Mouse (Mus musculus): Measurements from ENCODE around the gene Prkd1. TPM values are rescaled to one million over a fixed set of nuclear protein-coding genes. Genes with fewer than 3 reads are reported as not detected.
"Not testable (repeated sequence)": the region's sequence is repeated elsewhere in the genome, so short reads cannot be mapped to it uniquely, and the experiment has no call there.

Gene Prkd1
- polyA plus RNA-seq (2012; rRNA removed) = 6.3 and 6.8 TPM in 2 replicates

GRCm38 (mm10) chr12:50648671-50649541 lies at the start of gene Prkd1:
Gene Prkd1 (minus strand): TSS chr12:50649098.
- peak; percentile 72 for DNase-seq
- TF ChIP-seq CTCF (IDR thresholded peaks at IDR 0.05; ENCODE audit: insufficient read depth, low read length) = no peak
- no peak for TF ChIP-seq POLR2A (IDR thresholded peaks at IDR 0.05; ENCODE audit: borderline replicate concordance, extremely low read depth, low read depth, low read length)
- 1% methylated on average over 110 of the region's 114 CpGs for WGBS
- Histone ChIP-seq H3K4me3 (replicated peaks; ENCODE audit: extremely low read depth, low read depth, low read length) (peak within 1 kb of the TSS; percentile 65), H3K4me1 (ENCODE audit: control insufficient read depth, insufficient read depth, low read length) (peaks cover 2% of the 10 kb centered on the region; the same call in 1 of the 2 replicates)

- no peak overlapping the region for H3K4me3 ChIP-seq (replicated peaks; ENCODE audit: extremely low read depth, low read depth, low read length)
- DNase-seq = no peak
- 4% methylated on average over 3 of the region's 3 CpGs for WGBS
- H3K4me1 ChIP-seq (ENCODE audit: control insufficient read depth, insufficient read depth, low read length) = no peaks in the 10 kb centered on the region
- TF ChIP-seq POLR2A (IDR thresholded peaks at IDR 0.05; ENCODE audit: borderline replicate concordance, extremely low read depth, low read depth, low read length) (no peak), CTCF (IDR thresholded peaks at IDR 0.05; ENCODE audit: insufficient read depth, low read length) (0 out of 2 replicates have a peak, but pooled peaks have one; percentile 18)
Measured at GRCm38 (mm10) chr12:50697492-50697891, 48.6 kb upstream of the Prkd1 start.

GRCm38 (mm10) chr12:50648176-50648670 lies 675 bp downstream of the Prkd1 start:
- TF ChIP-seq POLR2A (IDR thresholded peaks at IDR 0.05; ENCODE audit: borderline replicate concordance, extremely low read depth, low read depth, low read length) = no peak
- TF ChIP-seq CTCF (IDR thresholded peaks at IDR 0.05; ENCODE audit: insufficient read depth, low read length) = no peak

GRCm38 (mm10) chr12:50646857-50647256 lies 2.0 kb downstream of the Prkd1 start:
- TF ChIP-seq POLR2A (IDR thresholded peaks at IDR 0.05; ENCODE audit: borderline replicate concordance, extremely low read depth, low read depth, low read length) (no peak), CTCF (IDR thresholded peaks at IDR 0.05; ENCODE audit: insufficient read depth, low read length) (no peak)
- WGBS = 88% methylated on average over 4 of the region's 4 CpGs
- no peak for DNase-seq
- no peak overlapping the region for H3K4me3 ChIP-seq (replicated peaks; ENCODE audit: extremely low read depth, low read depth, low read length)
- peaks cover 2% of the 10 kb centered on the region; the same call in 1 of the 2 replicates for H3K4me1 ChIP-seq (ENCODE audit: control insufficient read depth, insufficient read depth, low read length)

More at GRCm38 (mm10) chr12:50648176-50648670, 675 bp downstream of the Prkd1 start:
- Histone ChIP-seq H3K4me1 (ENCODE audit: control insufficient read depth, insufficient read depth, low read length) (peaks cover 2% of the 10 kb centered on the region; the same call in 1 of the 2 replicates), H3K4me3 (replicated peaks; ENCODE audit: extremely low read depth, low read depth, low read length) (peak overlapping the region; percentile 65)
- 3% methylated on average over 16 of the region's 16 CpGs for WGBS
- DNase-seq = peak; percentile 54

- no peak for DNase-seq
- WGBS = 66% methylated on average over 5 of the region's 5 CpGs
- TF ChIP-seq POLR2A (IDR thresholded peaks at IDR 0.05; ENCODE audit: borderline replicate concordance, extremely low read depth, low read depth, low read length) (no peak), CTCF (IDR thresholded peaks at IDR 0.05; ENCODE audit: insufficient read depth, low read length) (no peak)
- Histone ChIP-seq H3K4me1 (ENCODE audit: control insufficient read depth, insufficient read depth, low read length) (no peaks in the 10 kb centered on the region), H3K4me3 (replicated peaks; ENCODE audit: extremely low read depth, low read depth, low read length) (no peak overlapping the region)
Measured at GRCm38 (mm10) chr12:50642671-50643070, 6.2 kb downstream of the Prkd1 start.

GRCm38 (mm10) chr12:50640171-50640570 lies 8.7 kb downstream of the Prkd1 start:
- 60% methylated on average over 4 of the region's 4 CpGs for WGBS
- DNase-seq = no peak
- no peak overlapping the region for H3K4me3 ChIP-seq (replicated peaks; ENCODE audit: extremely low read depth, low read depth, low read length)
- TF ChIP-seq CTCF (IDR thresholded peaks at IDR 0.05; ENCODE audit: insufficient read depth, low read length) (no peak), POLR2A (IDR thresholded peaks at IDR 0.05; ENCODE audit: borderline replicate concordance, extremely low read depth, low read depth, low read length) (no peak)
- no peaks in the 10 kb centered on the region for H3K4me1 ChIP-seq (ENCODE audit: control insufficient read depth, insufficient read depth, low read length)

- TF ChIP-seq POLR2A (IDR thresholded peaks at IDR 0.05; ENCODE audit: borderline replicate concordance, extremely low read depth, low read depth, low read length) (no peak), CTCF (IDR thresholded peaks at IDR 0.05; ENCODE audit: insufficient read depth, low read length) (no peak)
- H3K4me1 ChIP-seq (ENCODE audit: control insufficient read depth, insufficient read depth, low read length) = no peaks in the 10 kb centered on the region
- no peak for DNase-seq
- no peak overlapping the region for H3K4me3 ChIP-seq (replicated peaks; ENCODE audit: extremely low read depth, low read depth, low read length)
- WGBS = 66% methylated on average over 6 of the region's 6 CpGs
Measured at GRCm38 (mm10) chr12:50634436-50634835, 14.5 kb downstream of the Prkd1 start.

GRCm38 (mm10) chr12:50626100-50626499 lies 22.8 kb downstream of the Prkd1 start:
- WGBS = 66% methylated on average over 2 of the region's 2 CpGs
- H3K4me1 ChIP-seq (ENCODE audit: control insufficient read depth, insufficient read depth, low read length); DNase-seq; H3K4me3 ChIP-seq (replicated peaks; ENCODE audit: extremely low read depth, low read depth, low read length): not testable (repeated sequence)

- 0 out of 2 replicates have a peak, but pooled peaks cover 2% of the 10 kb centered on the region for H3K4me1 ChIP-seq (ENCODE audit: control insufficient read depth, insufficient read depth, low read length)
- 13% methylated on average over 4 of the region's 4 CpGs for WGBS
- no peak overlapping the region for H3K4me3 ChIP-seq (replicated peaks; ENCODE audit: extremely low read depth, low read depth, low read length)
- TF ChIP-seq POLR2A (IDR thresholded peaks at IDR 0.05; ENCODE audit: borderline replicate concordance, extremely low read depth, low read depth, low read length) (no peak), CTCF (IDR thresholded peaks at IDR 0.05; ENCODE audit: insufficient read depth, low read length) (no peak)
- no peak for DNase-seq
Measured at GRCm38 (mm10) chr12:50624175-50624574, 24.7 kb downstream of the Prkd1 start.

GRCm38 (mm10) chr12:50615852-50616251 lies 33.0 kb downstream of the Prkd1 start:
- H3K4me3 ChIP-seq (replicated peaks; ENCODE audit: extremely low read depth, low read depth, low read length) = no peak overlapping the region
- no peak for TF ChIP-seq POLR2A (IDR thresholded peaks at IDR 0.05; ENCODE audit: borderline replicate concordance, extremely low read depth, low read depth, low read length)
- no peak for TF ChIP-seq CTCF (IDR thresholded peaks at IDR 0.05; ENCODE audit: insufficient read depth, low read length)
- H3K4me1 ChIP-seq (ENCODE audit: control insufficient read depth, insufficient read depth, low read length) = no peaks in the 10 kb centered on the region
- WGBS = 84% methylated on average over 1 of the region's 1 CpGs
- no peak for DNase-seq

All from lung, adult 2 months (tissue).